Mouse (Mus musculus): ENCODE measurements around the gene Pigq.

- no peak for TF ChIP-seq CTCF (IDR thresholded peaks at IDR 0.05; ENCODE audit: low read depth, low read length)
- TF ChIP-seq GATA1 (IDR thresholded peaks at IDR 0.05; ENCODE audit: borderline replicate concordance, low read length): no peak
- TF ChIP-seq GATA2 (IDR thresholded peaks at IDR 0.05; ENCODE audit: borderline replicate concordance, low read depth, low read length): no peak
- TF ChIP-seq TAL1 (conservative IDR thresholded peaks at IDR 0.05; ENCODE audit: low read depth, low read length): no peak
Observed at GRCm38 (mm10) chr17:25911816-25912215, 32.9 kb downstream of the Pigq start.
